17 mouse cellular contexts compared by ENCODE assay signal in the genomic region with DNA sequence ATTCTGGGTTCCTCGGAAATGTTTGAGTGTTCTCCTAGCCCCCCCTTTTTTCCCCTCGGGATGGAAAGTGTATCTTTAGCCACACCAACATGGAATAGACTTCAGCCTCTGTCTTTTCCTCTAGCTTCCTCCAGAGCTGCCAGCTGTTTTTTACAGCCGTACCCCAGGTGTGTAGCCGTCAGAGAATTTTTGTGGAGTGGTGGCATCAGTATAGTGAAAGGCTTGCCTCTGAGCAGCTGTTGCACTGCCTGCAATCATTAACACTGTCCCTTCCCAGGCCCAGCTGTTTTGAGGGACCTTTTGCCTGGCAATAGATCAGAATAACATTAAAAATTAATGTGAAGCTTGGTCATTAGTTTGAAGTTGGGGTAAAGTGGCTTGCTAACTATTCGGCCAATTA.
"Had no signal": no experiment of that assay in that cellular context is flagged by ENCODE, and none has a peak within 500 bp of the region (broad histone marks: within the 10 kb centered on the region; RNA-seq: fewer than 3 reads in every experiment).

No protein-coding gene starts in this region.

- DNase-seq: kidney, adult 11 months; kidney, adult 9 months; kidney, postnatal 14 days; kidney, postnatal 4 days; liver; lung, adult 18-20 months; lung, postnatal 10 days; lung, postnatal 36 days; thymus, adult 18-20 months; thymus, postnatal 36 days had no signal

- H3K9me3 ChIP-seq: liver, embryonic 12.5 days; liver, embryonic 15.5 days; lung, embryonic 15.5 days; megakaryocyte, embryonic 14.5 days; neural tube, embryonic 13.5 days had no signal

- H3K27me3 ChIP-seq: liver, embryonic 12.5 days; liver, embryonic 15.5 days; lung, embryonic 15.5 days; megakaryocyte, embryonic 14.5 days; neural tube, embryonic 13.5 days had no signal

- H3K36me3 ChIP-seq: liver, embryonic 12.5 days; liver, embryonic 15.5 days; lung, embryonic 15.5 days; neural tube, embryonic 13.5 days had no signal

- H3K4me3 ChIP-seq: liver, embryonic 12.5 days; liver, embryonic 15.5 days; lung, embryonic 15.5 days; megakaryocyte, embryonic 14.5 days; neural tube, embryonic 13.5 days had no signal

- H3K4me1 ChIP-seq: liver, embryonic 12.5 days; liver, embryonic 15.5 days; lung, embryonic 15.5 days; megakaryocyte, embryonic 14.5 days had no signal

- H3K27ac ChIP-seq: liver, embryonic 12.5 days; liver, embryonic 15.5 days; lung, embryonic 15.5 days; neural tube, embryonic 13.5 days had no signal

- H3K9ac ChIP-seq: liver, embryonic 12.5 days; liver, embryonic 15.5 days; lung, embryonic 15.5 days; neural tube, embryonic 13.5 days had no signal

- H3K4me2 ChIP-seq: liver, embryonic 12.5 days; liver, embryonic 15.5 days; lung, embryonic 15.5 days; midbrain, embryonic 11.5 days; neural tube, embryonic 13.5 days had no signal

- ATAC-seq: liver, embryonic 12.5 days; midbrain, embryonic 16.5 days had no signal
